Mouse (Mus musculus): ENCODE results near the gene Cbx1. TPM values are rescaled to one million over a fixed set of nuclear protein-coding genes. Genes with fewer than 3 reads are reported as not detected.

Cbx1 gene
- polyA plus RNA-seq, 1 experiment from 2014 or later, result 66.5 TPM

GRCm38 (mm10) chr11:96826481-96826880 is 37.6 kb downstream of the Cbx1 start:
- H3K27me3 ChIP-seq (ENCODE audit: control insufficient read depth, insufficient read depth, low read length), result no peaks in the 10 kb centered on the region
- peaks cover 64% of the 10 kb centered on the region for H3K4me1 ChIP-seq (ENCODE audit: control insufficient read depth, insufficient read depth, low read length)
- ATAC-seq (ENCODE audit: low read depth), result no peak
- no peaks in the 10 kb centered on the region for H3K9me3 ChIP-seq (ENCODE audit: control insufficient read depth, low read length)
- no peak overlapping the region for H3K4me3 ChIP-seq (ENCODE audit: low read depth, low read length)
- 80% methylated on average over 2 of the region's 2 CpGs for WGBS
- H3K36me3 ChIP-seq (ENCODE audit: control insufficient read depth, insufficient read depth, low read length), result peaks cover 4% of the 10 kb centered on the region
- peak overlapping the region; percentile 37; the same call in 1 of the 2 replicates for H3K9ac ChIP-seq (replicated peaks; ENCODE audit: low read depth, low read length)
- 0 out of 2 replicates have a peak overlapping the region, but pooled peaks have one; percentile 39 for H3K27ac ChIP-seq (ENCODE audit: low read depth, low read length)
- H3K4me2 ChIP-seq (ENCODE audit: low read depth, low read length), result peak overlapping the region; percentile 20; the same call in 1 of the 2 replicates

- no peak overlapping the region for H3K27ac ChIP-seq (ENCODE audit: low read depth, low read length)
- no peak overlapping the region for H3K9ac ChIP-seq (replicated peaks; ENCODE audit: low read depth, low read length)
- peaks cover 3% of the 10 kb centered on the region; the same call in 1 of the 2 replicates for H3K36me3 ChIP-seq (ENCODE audit: control insufficient read depth, insufficient read depth, low read length)
- ATAC-seq (ENCODE audit: low read depth), result no peak
- H3K4me1 ChIP-seq (ENCODE audit: control insufficient read depth, insufficient read depth, low read length), result peaks cover 64% of the 10 kb centered on the region
- WGBS, result 87% methylated on average over 12 of the region's 12 CpGs
- no peak overlapping the region for H3K4me3 ChIP-seq (ENCODE audit: low read depth, low read length)
- no peaks in the 10 kb centered on the region for H3K27me3 ChIP-seq (ENCODE audit: control insufficient read depth, insufficient read depth, low read length)
- H3K4me2 ChIP-seq (ENCODE audit: low read depth, low read length), result no peak overlapping the region
- H3K9me3 ChIP-seq (ENCODE audit: control insufficient read depth, low read length), result no peaks in the 10 kb centered on the region
These were observed 38.2 kb downstream of the Cbx1 start for GRCm38 (mm10) chr11:96827062-96827581.

- H3K27ac ChIP-seq (ENCODE audit: low read depth, low read length), result no peak overlapping the region
- H3K4me1 ChIP-seq (ENCODE audit: control insufficient read depth, insufficient read depth, low read length), result peaks cover 56% of the 10 kb centered on the region
- peak overlapping the region; percentile 83; the same call in 1 of the 2 replicates for H3K4me3 ChIP-seq (ENCODE audit: low read depth, low read length)
- ATAC-seq (ENCODE audit: low read depth), result no peak
- H3K9me3 ChIP-seq (ENCODE audit: control insufficient read depth, low read length), result no peaks in the 10 kb centered on the region
- H3K36me3 ChIP-seq (ENCODE audit: control insufficient read depth, insufficient read depth, low read length), result peaks cover 3% of the 10 kb centered on the region; the same call in 1 of the 2 replicates
- no peaks in the 10 kb centered on the region for H3K27me3 ChIP-seq (ENCODE audit: control insufficient read depth, insufficient read depth, low read length)
- peak overlapping the region; percentile 20; the same call in 1 of the 2 replicates for H3K4me2 ChIP-seq (ENCODE audit: low read depth, low read length)
- no peak overlapping the region for H3K9ac ChIP-seq (replicated peaks; ENCODE audit: low read depth, low read length)
- whole genome bisulfite sequencing, result 73% methylated on average over 9 of the region's 9 CpGs
These were observed 39.0 kb downstream of the Cbx1 start for GRCm38 (mm10) chr11:96827917-96828316.

GRCm38 (mm10) chr11:96828881-96829280 is 40.0 kb downstream of the Cbx1 start:
- Histone ChIP-seq H3K4me1 (ENCODE audit: control insufficient read depth, insufficient read depth, low read length) (peaks cover 47% of the 10 kb centered on the region), H3K4me2 (ENCODE audit: low read depth, low read length) (peak overlapping the region; percentile 63), H3K4me3 (ENCODE audit: low read depth, low read length) (peak overlapping the region; percentile 83), H3K9ac (replicated peaks; ENCODE audit: low read depth, low read length) (peak overlapping the region; percentile 88), H3K27ac (ENCODE audit: low read depth, low read length) (peak overlapping the region; percentile 95; the same call in 1 of the 2 replicates), H3K27me3 (ENCODE audit: control insufficient read depth, insufficient read depth, low read length) (no peaks in the 10 kb centered on the region), H3K9me3 (ENCODE audit: control insufficient read depth, low read length) (no peaks in the 10 kb centered on the region), H3K36me3 (ENCODE audit: control insufficient read depth, insufficient read depth, low read length) (peaks cover 3% of the 10 kb centered on the region; the same call in 1 of the 2 replicates)
- no peak for ATAC-seq (ENCODE audit: low read depth)
- WGBS, result 18% methylated on average over 10 of the region's 10 CpGs

- ATAC-seq (ENCODE audit: low read depth), result peak; percentile 47
- H3K27me3 ChIP-seq (ENCODE audit: control insufficient read depth, insufficient read depth, low read length), result no peaks in the 10 kb centered on the region
- H3K9me3 ChIP-seq (ENCODE audit: control insufficient read depth, low read length), result no peaks in the 10 kb centered on the region
- peak overlapping the region; percentile 63 for H3K4me2 ChIP-seq (ENCODE audit: low read depth, low read length)
- peak overlapping the region; percentile 83 for H3K4me3 ChIP-seq (ENCODE audit: low read depth, low read length)
- peaks cover 3% of the 10 kb centered on the region; the same call in 1 of the 2 replicates for H3K36me3 ChIP-seq (ENCODE audit: control insufficient read depth, insufficient read depth, low read length)
- peak overlapping the region; percentile 95 for H3K27ac ChIP-seq (ENCODE audit: low read depth, low read length)
- H3K9ac ChIP-seq (replicated peaks; ENCODE audit: low read depth, low read length), result peak overlapping the region; percentile 88
- H3K4me1 ChIP-seq (ENCODE audit: control insufficient read depth, insufficient read depth, low read length), result peaks cover 45% of the 10 kb centered on the region
- under 1% methylated on average over 33 of the region's 33 CpGs for WGBS
These were observed 40.5 kb downstream of the Cbx1 start for GRCm38 (mm10) chr11:96829403-96829812.

- H3K9ac ChIP-seq (replicated peaks; ENCODE audit: low read depth, low read length), result peak within 1 kb of the TSS; percentile 88
- H3K36me3 ChIP-seq (ENCODE audit: control insufficient read depth, insufficient read depth, low read length), result peaks cover 3% of the 10 kb centered on the region; the same call in 1 of the 2 replicates
- peak within 1 kb of the TSS; percentile 63 for H3K4me2 ChIP-seq (ENCODE audit: low read depth, low read length)
- H3K4me1 ChIP-seq (ENCODE audit: control insufficient read depth, insufficient read depth, low read length), result peaks cover 39% of the 10 kb centered on the region
- 0% methylated on average over 48 of the region's 51 CpGs for WGBS
- H3K9me3 ChIP-seq (ENCODE audit: control insufficient read depth, low read length), result no peaks in the 10 kb centered on the region
- H3K4me3 ChIP-seq (ENCODE audit: low read depth, low read length), result peak within 1 kb of the TSS; percentile 83
- no peaks in the 10 kb centered on the region for H3K27me3 ChIP-seq (ENCODE audit: control insufficient read depth, insufficient read depth, low read length)
- peak; percentile 99 for ATAC-seq (ENCODE audit: low read depth)
- peak within 1 kb of the TSS; percentile 95 for H3K27ac ChIP-seq (ENCODE audit: low read depth, low read length)
These were observed 41.0 kb downstream of the Cbx1 start, which contains the start of gene Nfe2l1 for GRCm38 (mm10) chr11:96829813-96830538. Gene Nfe2l1 (minus strand): TSS chr11:96829968.

GRCm38 (mm10) chr11:96830539-96831216 is 41.8 kb downstream of the Cbx1 start:
- no peak for ATAC-seq (ENCODE audit: low read depth)
- H3K27ac ChIP-seq (ENCODE audit: low read depth, low read length), result peak overlapping the region; percentile 88
- WGBS, result 22% methylated on average over 13 of the region's 13 CpGs
- H3K4me2 ChIP-seq (ENCODE audit: low read depth, low read length), result peak overlapping the region; percentile 47
- H3K4me3 ChIP-seq (ENCODE audit: low read depth, low read length), result peak overlapping the region; percentile 83
- peaks cover 3% of the 10 kb centered on the region; the same call in 1 of the 2 replicates for H3K36me3 ChIP-seq (ENCODE audit: control insufficient read depth, insufficient read depth, low read length)
- H3K4me1 ChIP-seq (ENCODE audit: control insufficient read depth, insufficient read depth, low read length), result peaks cover 32% of the 10 kb centered on the region
- H3K27me3 ChIP-seq (ENCODE audit: control insufficient read depth, insufficient read depth, low read length), result no peaks in the 10 kb centered on the region
- no peaks in the 10 kb centered on the region for H3K9me3 ChIP-seq (ENCODE audit: control insufficient read depth, low read length)
- H3K9ac ChIP-seq (replicated peaks; ENCODE audit: low read depth, low read length), result peak overlapping the region; percentile 57

GRCm38 (mm10) chr11:96831516-96831915 is 42.6 kb downstream of the Cbx1 start:
- H3K4me1 ChIP-seq (ENCODE audit: control insufficient read depth, insufficient read depth, low read length), result peaks cover 24% of the 10 kb centered on the region
- H3K9ac ChIP-seq (replicated peaks; ENCODE audit: low read depth, low read length), result no peak overlapping the region
- 83% methylated on average over 4 of the region's 4 CpGs for WGBS
- peaks cover 3% of the 10 kb centered on the region; the same call in 1 of the 2 replicates for H3K36me3 ChIP-seq (ENCODE audit: control insufficient read depth, insufficient read depth, low read length)
- ATAC-seq (ENCODE audit: low read depth), result no peak
- no peaks in the 10 kb centered on the region for H3K9me3 ChIP-seq (ENCODE audit: control insufficient read depth, low read length)
- H3K4me3 ChIP-seq (ENCODE audit: low read depth, low read length), result no peak overlapping the region
- no peak overlapping the region for H3K4me2 ChIP-seq (ENCODE audit: low read depth, low read length)
- H3K27ac ChIP-seq (ENCODE audit: low read depth, low read length), result no peak overlapping the region
- H3K27me3 ChIP-seq (ENCODE audit: control insufficient read depth, insufficient read depth, low read length), result no peaks in the 10 kb centered on the region
